Mouse (Mus musculus): ENCODE results near the gene Hp1bp3. TPM values are rescaled to one million over a fixed set of nuclear protein-coding genes. Genes with fewer than 3 reads are reported as not detected.

Gene Hp1bp3
- total and polyA plus RNA-seq, 3 experiments = 49.8 to 222 (median 202) TPM

DNA sequence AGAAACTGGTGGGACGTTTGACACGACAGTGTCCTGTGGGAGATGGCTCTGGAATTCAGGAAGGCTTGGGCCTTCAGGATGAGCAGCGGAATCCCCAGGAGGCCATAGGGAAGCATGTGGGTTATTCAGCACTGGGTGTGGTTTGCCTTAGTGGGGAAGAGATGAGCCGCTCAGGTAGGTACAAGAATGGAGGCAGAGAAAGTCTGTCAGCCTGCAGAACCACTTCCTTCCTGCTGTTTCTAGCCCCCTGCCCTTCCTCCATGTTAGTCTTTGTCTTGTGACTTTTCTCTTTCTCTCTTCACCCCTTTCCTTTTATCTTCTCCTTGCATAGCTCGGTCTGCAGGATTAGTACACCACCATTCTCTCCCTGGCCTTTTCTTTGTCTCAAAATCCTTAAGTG, 6.3 kb downstream of the Hp1bp3 start:
- DNase-seq = no peak

DNA sequence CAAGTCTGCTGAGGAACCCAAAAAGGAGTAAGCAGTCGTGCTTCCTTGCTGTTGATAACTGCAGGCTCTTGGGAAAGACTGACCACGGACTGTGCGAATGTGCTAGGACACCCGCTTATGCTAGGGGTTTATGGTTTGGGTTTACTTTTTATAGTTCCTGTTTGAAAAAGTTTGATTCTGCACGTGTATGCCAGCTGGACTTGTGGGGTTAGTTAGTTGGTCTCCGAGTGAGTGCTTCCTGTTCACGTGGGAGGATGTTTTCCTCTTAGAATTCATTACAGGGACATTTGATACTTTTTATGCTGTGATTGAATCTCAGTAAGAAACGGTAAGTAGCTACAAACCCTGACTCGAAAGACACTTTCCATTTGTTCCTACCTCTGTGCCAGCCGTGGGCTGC, 7.5 kb downstream of the Hp1bp3 start:
- DNase-seq = no peak

DNA sequence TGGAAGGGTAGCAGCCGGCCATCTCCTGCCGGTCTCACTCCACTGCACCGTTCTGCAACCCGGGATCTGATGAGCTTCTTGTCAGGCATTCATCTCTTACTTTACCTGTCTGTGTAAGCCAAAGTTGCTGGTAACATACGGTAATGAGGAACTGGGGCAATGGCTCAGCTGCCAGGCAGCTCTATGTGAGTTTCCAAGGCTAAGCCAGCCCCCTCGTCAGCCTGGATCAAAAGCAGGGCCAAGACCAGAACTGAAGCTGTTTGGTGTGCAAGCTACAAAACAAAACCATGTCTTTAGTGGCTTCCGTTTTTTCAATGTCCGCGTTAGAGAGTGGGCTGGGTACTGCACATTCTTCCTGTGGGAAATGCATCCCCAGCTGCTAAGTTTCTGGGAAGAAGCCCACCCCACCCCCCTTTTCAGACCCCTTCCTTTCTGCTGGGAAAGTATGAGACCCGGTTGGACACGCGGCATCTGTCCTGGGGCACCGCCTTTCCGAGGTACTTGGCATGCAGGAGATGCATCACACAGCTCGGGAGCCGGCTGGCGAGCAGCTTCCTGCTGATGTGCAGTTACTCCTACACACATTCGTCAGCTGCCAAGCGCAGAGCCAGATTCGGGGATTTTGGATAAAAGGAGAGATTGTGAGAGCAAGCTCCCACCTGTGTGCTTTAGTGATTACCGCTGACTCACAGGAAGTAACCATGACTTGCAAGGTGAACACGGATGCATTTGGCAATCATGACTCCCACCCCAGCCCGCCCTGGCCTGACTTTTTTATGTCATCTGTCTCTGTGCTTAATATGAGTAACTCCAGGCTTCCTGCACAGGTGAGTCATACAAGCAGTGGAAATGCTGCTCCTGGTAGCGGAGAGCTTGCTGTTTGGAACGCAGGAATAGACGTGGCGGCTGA, 30.9 kb downstream of the Hp1bp3 start:
- no peak for DNase-seq

DNA sequence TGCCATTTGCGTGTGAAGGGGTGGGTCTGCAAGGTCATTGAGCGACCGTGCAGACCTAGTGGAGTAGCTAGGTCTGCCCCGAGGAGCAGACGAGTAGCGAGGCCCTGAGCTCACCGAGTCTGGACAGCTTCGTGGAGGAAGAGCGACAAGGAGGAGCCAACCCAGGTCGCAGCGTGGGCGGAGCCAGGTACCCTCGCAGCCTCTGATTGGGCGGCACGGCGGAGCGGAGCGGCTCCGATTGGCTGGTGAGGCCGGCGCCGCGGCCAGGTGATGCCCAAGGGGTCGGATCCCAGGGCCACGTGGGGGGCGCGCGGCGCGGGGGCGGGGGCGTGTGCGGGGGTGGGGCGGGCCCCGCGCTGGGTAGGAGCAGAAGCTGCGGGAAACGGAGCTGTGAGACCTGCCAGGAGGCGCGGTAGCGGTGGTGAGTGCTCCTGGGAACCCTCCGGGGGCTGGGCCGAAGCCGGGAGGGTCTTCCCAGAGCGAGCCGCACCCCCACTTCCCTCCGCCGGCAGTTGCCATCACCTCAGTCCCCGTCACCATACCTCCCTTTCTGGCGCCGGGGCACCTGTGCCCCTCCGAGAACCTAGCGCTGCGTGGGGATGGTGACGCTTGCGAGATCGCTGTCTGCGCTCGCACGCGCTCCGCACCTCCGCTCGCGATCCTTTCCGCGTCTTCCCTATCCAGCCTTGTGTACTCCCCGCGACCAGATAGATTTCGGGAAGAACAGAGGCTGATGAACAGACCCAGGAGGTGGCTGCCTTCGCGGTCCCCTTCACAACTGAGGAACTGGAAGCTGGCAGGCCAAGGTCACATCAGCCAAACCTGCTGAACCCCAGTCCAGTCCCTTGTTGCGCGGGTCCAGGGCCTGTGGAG, 34.2 kb downstream of the Hp1bp3 start, which contains the start of the genes Sh2d5 and Kif17:
Gene Sh2d5 (plus strand): TSS at position 316 of the 873 bp plus-strand sequence.
Gene Kif17 (plus strand): TSS at position 348 of the 873 bp plus-strand sequence.
- peak; percentile 90 for DNase-seq

DNA sequence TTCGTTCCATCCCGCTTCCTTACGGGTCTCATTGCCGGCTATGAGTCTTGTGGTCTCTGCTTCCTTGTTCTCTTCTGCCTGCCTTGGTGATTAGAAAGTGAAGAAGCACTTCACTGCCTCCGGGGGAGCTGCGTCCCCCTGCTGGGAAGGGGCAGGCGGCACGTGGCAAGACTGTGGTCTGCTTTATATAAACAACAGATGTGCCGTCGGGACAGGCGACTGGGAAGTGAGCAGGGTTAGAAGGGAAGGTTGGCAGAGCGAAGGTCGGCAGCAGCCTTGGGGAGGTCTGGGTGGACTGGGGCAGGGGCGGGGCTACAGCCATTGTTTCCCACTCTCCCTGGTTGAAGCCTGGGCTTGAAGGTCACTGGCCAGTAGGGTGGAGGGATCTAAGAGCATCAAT, 35.7 kb downstream of the Hp1bp3 start:
- no peak for DNase-seq

DNA sequence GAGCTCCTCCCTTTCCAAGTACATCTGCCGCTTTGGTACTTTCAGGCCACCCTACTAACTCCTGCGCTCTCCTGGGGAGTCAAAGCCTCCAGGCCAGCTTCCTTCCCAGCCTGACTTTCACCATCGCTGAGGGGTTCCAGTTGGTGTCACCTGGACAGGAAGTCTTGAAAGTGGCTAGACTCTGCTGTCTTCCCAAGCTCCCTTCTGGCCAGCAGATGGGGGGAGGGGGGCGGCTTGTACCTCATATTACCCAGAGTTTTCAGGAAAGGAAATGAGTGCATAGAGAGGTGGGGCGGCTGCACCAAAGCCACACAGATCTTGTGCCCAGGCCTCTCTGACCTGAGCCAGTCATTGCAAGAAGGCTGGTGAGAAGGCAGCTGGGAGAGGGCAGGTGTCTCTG, 36.1 kb downstream of the Hp1bp3 start:
- no peak for DNase-seq

DNA sequence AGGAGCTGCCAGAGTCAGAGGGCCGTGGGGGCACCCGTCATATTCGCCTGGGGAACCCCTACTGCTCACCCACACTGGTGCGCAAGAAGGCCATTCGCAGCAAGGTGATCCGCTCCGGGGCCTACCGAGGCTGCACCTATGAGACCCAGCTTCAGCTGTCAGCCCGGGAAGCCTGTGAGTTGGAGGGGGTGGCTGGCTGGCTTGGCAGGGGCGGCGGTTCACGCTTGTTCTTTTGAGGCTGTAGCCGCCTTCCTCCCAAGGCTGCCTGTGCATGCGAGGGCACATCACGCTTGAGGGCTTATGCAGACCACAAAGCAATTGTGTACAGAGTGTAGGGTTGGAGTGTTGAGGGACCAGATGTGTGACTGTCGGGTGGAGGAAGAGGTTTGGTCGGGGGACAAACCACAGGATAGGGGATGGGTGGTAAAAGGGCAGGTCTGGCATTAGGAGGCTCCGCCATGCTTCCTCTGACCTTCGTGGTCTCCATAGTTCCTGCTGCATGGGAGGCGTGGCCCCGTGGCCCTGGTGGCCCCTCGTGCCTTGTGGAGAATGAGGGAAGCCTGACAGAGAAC, 41.1 kb downstream of the Hp1bp3 start:
- DNase-seq = no peak

DNA sequence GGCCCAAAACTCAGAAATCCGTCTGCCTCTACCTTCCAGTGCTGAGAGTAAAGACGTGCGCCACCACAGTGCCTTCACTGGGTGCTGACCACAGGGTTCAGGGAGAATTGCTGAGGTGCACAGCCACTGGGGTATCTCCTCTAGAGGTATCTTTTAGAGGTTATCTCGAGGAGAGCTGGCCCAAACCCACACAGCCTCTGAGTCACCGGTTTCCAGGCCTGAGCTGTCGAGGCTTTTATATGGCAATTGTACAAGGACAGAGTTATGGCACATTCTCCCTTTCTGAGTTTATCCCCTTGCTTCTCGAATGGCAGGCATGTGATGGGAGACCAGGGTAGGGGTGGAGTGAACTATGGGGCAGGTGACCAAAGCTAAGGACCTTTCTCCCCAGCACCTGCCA, 42.6 kb downstream of the Hp1bp3 start:
- peak; percentile 48 for DNase-seq

DNA sequence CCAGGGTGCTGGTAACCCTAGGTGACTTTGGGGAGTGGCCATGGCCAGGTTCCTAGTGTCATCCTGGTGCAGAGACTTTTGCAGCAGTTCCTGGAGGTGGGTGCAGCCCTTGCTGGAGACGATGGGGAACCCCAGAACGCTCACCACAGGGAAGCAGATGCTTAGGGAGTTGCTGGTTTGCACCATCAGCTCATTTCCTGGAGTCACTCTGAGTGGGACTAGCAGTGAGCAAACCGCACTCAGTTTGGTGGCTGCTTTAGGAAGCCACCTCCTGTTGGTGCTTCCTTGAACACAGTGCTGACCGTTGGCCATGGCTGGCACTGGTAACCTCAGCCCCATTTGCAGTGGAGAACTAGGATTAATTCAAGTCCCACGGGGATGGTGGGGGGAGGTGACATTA, 43.4 kb downstream of the Hp1bp3 start:
- no peak for DNase-seq

DNA sequence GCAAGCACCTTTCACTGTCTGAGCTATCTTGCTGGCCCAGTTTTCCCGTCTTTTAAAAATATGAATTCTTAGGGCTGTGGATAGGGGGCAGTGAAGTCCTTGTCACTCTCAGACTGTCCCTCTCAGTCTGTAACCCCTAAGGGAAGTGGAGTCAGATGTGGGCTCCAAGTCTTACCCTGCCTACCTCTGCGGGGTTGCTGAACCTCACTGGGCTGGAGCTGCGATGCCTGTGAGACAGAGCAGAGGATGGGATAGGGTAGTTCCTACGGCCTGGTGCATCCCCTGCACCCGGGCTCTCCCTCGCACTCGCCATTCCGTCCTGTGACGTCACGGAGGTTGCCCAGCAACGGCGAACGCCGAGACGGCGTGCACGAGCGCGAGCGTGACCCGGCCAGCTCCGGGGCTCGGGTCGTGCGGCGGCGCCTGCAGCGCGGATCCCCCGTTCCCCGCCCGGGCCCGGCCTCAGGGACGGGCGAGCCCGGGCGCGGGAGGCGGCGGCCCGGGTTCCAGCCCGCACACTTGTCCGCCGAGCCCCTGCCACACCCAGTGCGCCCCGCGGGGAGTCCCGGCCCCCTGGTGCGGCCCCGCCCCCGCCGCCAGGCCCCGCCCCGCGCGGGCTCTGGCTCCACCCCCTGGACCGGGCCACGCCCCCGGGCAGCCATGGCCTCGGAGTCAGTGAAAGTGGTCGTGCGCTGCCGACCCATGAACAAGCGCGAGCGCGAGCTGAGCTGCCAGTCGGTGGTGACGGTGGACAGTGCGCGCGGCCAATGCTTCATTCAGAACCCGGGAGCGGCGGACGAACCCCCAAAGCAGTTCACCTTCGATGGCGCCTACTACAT, 46.0 kb downstream of the Hp1bp3 start:
- peak; percentile 92 for DNase-seq

DNA sequence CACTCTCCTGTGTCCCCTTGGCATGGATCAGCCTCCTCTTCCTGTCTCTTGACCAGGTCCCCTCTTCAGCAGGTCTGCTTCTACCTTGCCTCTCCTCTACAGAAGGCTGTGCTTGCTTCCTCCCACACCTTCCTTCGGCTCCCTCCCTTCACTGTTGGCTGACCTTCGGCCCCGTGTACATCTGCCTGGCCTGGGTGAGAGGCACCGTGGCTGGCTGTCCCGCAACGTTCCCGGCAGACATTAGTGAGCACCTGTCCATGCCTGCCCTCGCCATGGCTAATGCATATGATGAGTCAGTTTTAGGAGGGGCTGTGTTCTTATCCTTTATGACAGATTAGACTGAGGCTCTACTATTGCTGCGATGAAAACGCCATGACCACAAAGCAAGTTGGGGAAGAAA, 51.8 kb downstream of the Hp1bp3 start:
- no peak for DNase-seq

DNA sequence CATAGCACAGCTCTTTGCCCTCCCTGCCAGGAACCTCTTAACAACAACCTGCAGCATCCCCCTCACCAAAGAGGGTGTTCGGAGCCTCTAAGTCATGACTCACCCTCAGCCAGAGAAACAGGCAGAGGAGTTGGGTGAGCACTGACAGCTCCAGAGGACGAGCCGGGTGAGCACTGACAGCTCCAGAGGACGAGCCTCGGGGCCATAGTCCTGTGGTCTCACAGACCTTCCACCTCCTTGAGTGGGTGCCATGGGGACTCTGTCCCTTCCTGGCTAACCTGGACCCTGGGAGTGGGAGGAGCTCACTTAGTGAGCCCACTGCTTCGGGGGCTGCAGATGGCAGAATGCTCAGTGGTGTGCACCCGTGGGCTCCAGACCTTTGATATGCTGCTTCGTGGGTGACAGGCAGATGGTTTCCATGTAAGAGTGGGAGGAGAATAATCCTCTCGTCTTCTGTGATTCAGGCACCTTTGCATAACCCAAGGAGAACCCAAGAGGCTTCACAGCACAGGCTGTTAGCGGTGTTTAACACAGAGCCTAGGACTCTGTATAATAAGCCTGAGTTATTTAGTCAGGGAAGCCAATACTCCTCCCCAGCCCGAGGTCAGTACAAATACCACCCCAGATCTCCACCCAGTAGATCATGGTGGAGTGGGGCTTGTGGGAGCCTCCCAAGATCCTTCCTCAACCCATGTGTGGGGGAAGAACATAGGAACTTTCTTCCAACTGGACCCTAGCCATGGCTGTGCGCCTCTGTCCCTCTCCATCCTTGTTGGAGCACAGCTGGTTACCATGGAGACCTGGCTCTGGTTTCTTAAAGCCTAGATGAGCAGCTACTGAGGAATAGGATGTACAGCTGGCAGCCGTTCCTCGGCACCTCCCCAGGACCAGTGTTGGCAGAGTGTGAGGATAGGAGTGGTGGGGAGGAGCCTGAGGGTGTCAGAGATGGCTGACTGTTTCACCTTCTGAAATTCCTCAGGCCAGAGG, 56.2 kb downstream of the Hp1bp3 start:
- DNase-seq = no peak

DNA sequence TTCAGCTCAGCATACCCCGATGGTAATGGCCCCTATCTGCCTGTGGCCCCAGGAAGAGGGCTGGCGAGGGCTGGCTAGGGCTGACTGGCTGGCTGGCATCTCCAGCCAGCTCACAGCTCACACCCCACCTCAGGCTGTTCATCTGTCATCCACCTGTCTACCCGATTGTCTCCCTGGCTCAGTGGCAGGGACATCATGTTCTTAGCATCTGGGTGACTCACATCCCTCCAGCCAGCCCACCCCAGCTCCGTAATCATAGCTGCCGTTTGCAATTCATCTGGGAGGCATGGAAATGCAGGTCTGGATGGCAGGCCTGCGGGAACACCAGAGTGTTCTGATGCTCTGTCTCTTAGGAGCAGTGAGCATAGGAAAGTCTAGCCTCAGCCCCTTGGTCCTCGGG, 62.2 kb downstream of the Hp1bp3 start:
- peak; percentile 23 for DNase-seq

DNA sequence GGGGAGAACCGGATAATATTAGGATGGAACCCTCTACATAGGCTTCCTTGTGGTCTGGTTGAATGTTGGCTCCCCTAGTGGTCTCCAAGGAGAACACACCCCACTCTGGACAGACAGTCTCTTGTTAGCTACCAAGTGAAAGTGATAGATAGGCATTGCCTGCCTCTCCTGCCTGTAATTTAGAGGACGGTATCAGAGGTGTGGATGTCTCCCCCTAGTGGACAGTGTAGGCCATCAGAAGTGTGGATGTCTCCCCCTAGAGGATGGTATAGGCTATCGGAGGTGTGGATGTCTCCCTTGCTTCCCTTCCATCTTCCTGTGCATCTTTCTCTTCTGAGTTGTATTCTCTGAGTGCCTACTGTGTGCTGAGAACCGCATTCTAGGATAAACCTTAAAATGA, 66.7 kb downstream of the Hp1bp3 start:
- DNase-seq = peak; percentile 67

DNA sequence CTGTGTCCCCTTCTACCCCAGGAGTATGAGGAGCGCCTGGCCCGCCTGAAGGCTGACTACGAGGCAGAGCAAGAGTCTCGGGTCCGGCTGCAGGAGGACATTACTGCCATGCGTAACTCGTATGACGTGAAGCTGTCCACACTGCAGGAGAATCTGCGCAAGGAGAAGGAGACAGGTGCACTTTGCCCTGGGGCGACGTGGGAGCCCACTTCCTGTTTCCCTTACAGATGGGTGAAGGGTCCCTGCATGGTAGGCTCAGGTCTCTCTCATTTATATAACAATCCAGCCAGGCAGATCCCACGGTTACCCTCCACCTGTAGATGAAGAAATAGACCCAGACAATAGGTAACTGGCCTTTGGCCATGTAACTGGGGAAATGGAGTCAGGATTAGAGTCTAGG, 70.3 kb downstream of the Hp1bp3 start:
- DNase-seq = no peak

DNA sequence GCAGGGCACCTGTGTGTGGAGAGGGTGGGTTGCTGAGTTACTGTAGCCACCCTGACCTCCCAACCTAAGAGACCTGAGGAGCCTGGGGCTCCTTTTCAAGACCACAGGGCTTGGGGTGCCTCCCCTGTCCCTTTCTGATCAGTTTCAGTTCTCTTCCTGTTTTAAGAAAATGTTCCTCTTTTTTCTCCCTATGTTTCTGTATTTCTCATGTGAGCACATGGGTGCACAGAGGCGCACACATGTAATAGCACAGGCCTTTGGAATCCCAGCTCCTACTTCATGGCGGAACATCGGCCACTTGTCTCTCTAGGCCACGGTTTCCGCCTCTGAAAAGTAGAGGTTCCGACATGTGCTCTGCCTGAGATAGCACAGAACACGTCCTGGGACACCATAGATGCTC, 72.6 kb downstream of the Hp1bp3 start:
- no peak for DNase-seq

DNA sequence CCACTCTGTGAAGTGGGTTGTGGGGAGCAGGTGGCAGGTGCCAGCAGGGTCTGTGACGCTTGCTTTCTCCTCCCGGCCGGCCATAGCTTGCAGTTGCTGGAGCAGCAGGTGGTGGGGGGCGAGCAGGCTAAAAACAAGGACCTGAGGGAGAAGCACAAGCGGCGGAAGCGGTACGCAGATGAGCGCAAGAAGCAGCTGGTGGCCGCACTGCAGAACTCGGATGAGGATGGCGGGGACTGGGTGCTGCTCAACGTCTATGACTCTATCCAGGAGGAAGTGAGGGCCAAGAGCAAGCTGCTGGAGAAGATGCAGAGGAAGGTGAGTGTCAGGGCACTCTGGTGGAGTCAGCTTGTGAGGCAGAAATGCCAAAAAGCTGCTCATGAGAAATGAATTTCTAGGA, 75.9 kb downstream of the Hp1bp3 start:
- no peak for DNase-seq

DNA sequence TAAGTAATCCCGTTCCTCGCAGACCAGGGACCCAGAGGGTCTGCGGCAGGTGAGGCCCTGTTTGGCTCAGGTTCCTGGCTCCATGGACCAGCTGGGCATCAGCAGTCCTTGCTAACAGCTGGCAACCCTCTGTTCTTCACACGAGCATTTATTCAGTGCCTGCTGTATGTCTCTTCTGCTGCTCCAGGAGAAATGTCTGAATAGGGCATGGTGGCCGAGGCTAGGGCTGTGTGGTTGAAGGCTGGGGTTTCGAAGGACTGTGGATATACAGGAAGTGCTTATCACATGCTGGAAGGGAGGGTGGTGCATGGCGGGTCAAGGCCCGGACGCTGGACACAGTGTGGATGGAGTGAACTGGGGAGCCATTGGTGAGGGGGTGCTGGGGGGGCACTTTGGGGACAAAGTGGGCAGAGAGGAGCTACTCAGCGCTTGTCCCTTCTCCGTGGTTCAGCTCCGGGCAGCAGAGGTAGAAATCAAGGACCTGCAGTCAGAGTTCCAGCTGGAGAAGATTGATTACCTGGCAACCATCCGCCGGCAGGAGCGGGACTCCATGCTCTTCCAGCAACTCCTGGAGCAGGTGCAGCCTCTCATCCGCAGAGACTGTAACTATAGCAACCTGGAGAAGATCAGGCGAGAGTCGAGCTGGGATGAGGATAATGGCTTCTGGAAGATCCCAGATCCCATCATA, 77.3 kb downstream of the Hp1bp3 start:
- no peak for DNase-seq

DNA sequence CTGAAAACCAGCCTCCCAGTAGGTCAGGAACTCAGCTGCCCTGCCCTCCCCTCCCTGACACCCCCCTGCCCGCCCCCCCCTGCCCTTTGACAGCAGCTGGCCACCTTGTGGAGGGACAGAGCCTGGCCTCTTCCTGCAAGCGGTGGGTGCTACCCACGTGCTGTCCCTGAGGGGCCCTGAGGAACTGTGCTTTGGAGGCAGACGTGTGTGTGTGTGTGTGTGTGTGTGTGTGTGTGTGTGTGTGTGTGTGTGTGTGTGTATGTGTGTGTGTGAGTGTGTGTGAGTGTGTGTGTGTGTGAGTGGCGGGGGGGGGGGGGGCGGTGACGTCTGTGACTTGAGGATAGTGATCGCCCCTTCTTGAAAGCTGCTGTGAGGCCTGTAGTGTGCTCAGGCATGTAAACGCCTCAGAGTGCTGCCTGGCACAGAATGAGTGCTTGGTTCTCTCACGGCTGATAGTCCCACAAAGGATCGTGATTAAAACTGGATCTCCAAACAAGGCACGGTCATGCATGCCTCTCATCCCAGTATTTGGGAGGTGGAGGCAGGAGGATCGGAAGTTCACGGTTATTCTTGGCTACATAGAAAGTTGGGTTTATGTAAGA, 78.0 kb downstream of the Hp1bp3 start:
- no peak for DNase-seq
